ENCODE assay signal across 19 mouse cellular contexts in the genomic region with DNA sequence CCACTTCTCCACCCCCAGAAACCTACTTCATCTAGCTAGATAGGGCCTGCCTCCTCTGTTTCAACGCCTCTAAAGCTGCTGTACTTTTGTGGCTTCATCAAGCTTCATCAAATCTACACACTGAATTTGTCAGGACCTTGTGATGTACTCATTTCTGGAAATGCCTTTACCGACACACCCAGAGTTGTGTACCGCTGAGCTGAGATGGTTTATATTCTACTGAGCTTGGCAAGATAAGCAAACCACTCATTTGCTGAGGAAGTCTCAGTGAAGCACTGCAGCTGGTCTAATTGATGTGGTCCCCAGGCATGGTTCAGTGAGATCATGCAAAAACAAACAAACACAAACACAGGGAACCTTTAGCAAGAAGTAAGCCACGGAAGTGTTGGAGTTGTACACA.
DNase-seq lines count a peak whose midpoint lies in the region; ATAC-seq and TF ChIP-seq lines count a peak whose summit lies in the region.
"Had no signal": no experiment of that assay in that cellular context is flagged by ENCODE, and none has a peak within 500 bp of the region (broad histone marks: within the 10 kb centered on the region; RNA-seq: fewer than 3 reads in every experiment).

No protein-coding gene starts in this region.

- WGBS in kidney, postnatal 0 days: 40% methylated on average over 4 of the region's 4 CpGs

- TF ChIP-seq POLR2A in testis, adult 2 months (IDR thresholded peaks at IDR 0.05; ENCODE audit: control insufficient read depth, low read depth, low read length): no peak

- no peaks in the 10 kb centered on the region for H3K36me3 ChIP-seq in kidney, postnatal 0 days (ENCODE audit: insufficient read depth, low read length)
- H3K36me3 ChIP-seq in testis, adult 2 months (ENCODE audit: control insufficient read depth, insufficient read depth, low read length): no peaks in the 10 kb centered on the region
- H3K36me3 ChIP-seq: embryonic facial prominence, embryonic 15.5 days; G1E; heart, embryonic 13.5 days; hindbrain, embryonic 13.5 days had no signal

- H3K4me2 ChIP-seq in kidney, postnatal 0 days (ENCODE audit: low read length): no peak overlapping the region
- H3K4me2 ChIP-seq: embryonic facial prominence, embryonic 15.5 days; heart, embryonic 13.5 days; hindbrain, embryonic 13.5 days had no signal

- no peaks in the 10 kb centered on the region for H3K4me1 ChIP-seq in kidney, postnatal 0 days (replicated peaks; ENCODE audit: insufficient read depth, low read length)
- no peaks in the 10 kb centered on the region for H3K4me1 ChIP-seq in testis, adult 2 months (ENCODE audit: control insufficient read depth, insufficient read depth, low read length)
- H3K4me1 ChIP-seq: embryonic facial prominence, embryonic 15.5 days had no signal

- H3K27me3 ChIP-seq in kidney, postnatal 0 days (ENCODE audit: insufficient read depth, low read length): no peaks in the 10 kb centered on the region
- no peaks in the 10 kb centered on the region for H3K27me3 ChIP-seq in testis, adult 2 months (ENCODE audit: control insufficient read depth, insufficient read depth, low read length)
- H3K27me3 ChIP-seq: embryonic facial prominence, embryonic 15.5 days; heart, embryonic 13.5 days; hindbrain, embryonic 13.5 days had no signal

- DNase-seq in kidney, postnatal 0 days (ENCODE audit: low spot score): peak; percentile 58
- no peak for DNase-seq in kidney, adult 9 months
- DNase-seq in testis, postnatal 14 days (ENCODE audit: low spot score): no peak
- DNase-seq in T-cell, adult 2 months (ENCODE audit: low spot score): no peak
- no peak for DNase-seq in left cerebral cortex, adult 11 months (ENCODE audit: low spot score)
- DNase-seq: adrenal gland, postnatal 36 days; cerebellum, adult 2 months; cerebellum, postnatal 36 days; midbrain, embryonic 14.5 days; spleen, adult 18-20 months; thymus, adult 18-20 months had no signal

- TF ChIP-seq CTCF in kidney, postnatal 0 days (IDR thresholded peaks at IDR 0.05; ENCODE audit: low read depth): no peak
- no peak for TF ChIP-seq CTCF in testis, adult 2 months (IDR thresholded peaks at IDR 0.05; ENCODE audit: control insufficient read depth, insufficient read depth, insufficient replicate concordance, low read depth, low read length)

- 0 out of 2 replicates have a peak overlapping the region, but pooled peaks have one; percentile 42 for H3K27ac ChIP-seq in kidney, postnatal 0 days
- H3K27ac ChIP-seq in testis, adult 2 months (ENCODE audit: control insufficient read depth, insufficient read depth, low read depth, low read length): 0 out of 2 replicates have a peak overlapping the region, but pooled peaks have one; percentile 49
- H3K27ac ChIP-seq: embryonic facial prominence, embryonic 15.5 days; heart, embryonic 13.5 days; hindbrain, embryonic 13.5 days; liver, embryonic 14.5 days had no signal

- no peak overlapping the region for H3K4me3 ChIP-seq in kidney, postnatal 0 days (replicated peaks; ENCODE audit: low read depth, low read length)
- H3K4me3 ChIP-seq in testis, adult 2 months (ENCODE audit: control insufficient read depth, low read depth, low read length): no peak overlapping the region
- H3K4me3 ChIP-seq: embryonic facial prominence, embryonic 15.5 days; heart, embryonic 13.5 days; hindbrain, embryonic 13.5 days had no signal

- H3K9me3 ChIP-seq in kidney, postnatal 0 days (replicated peaks; ENCODE audit: low read length): no peaks in the 10 kb centered on the region
- H3K9me3 ChIP-seq: embryonic facial prominence, embryonic 15.5 days; G1E; heart, embryonic 13.5 days; hindbrain, embryonic 13.5 days had no signal

- H3K9ac ChIP-seq in kidney, postnatal 0 days (ENCODE audit: low read depth, low read length): no peak overlapping the region
- H3K9ac ChIP-seq: embryonic facial prominence, embryonic 15.5 days; heart, embryonic 13.5 days; hindbrain, embryonic 13.5 days; liver, embryonic 14.5 days had no signal

- ATAC-seq in kidney, postnatal 0 days (replicated peaks; ENCODE audit: low FRiP score, low read depth): no peak
- peak; percentile 36 for ATAC-seq in activated CD4-positive, CD25-positive, alpha-beta regulatory T cell, adult 4 months
- ATAC-seq: forebrain, embryonic 16.5 days had no signal
